Mouse (Mus musculus): ENCODE measurements around the gene Mrs2.
"Not testable (repeated sequence)": the region's sequence is repeated elsewhere in the genome, so short reads cannot be mapped to it uniquely, and the experiment has no call there.

Gene Mrs2

GRCm38 (mm10) chr13:24981031-24981430 is 39.1 kb downstream of the Mrs2 start:
- DNase-seq (ENCODE audit: low spot score in 2 of 2): no peak

GRCm38 (mm10) chr13:24977820-24978342 is 42.3 kb downstream of the Mrs2 start:
- no peak for DNase-seq (ENCODE audit: low spot score in 2 of 2)

GRCm38 (mm10) chr13:24976384-24976783 is 43.8 kb downstream of the Mrs2 start:
- DNase-seq (ENCODE audit: low spot score in 2 of 2): peak in 1 of 2 experiments; percentile 22

- DNase-seq (ENCODE audit: low spot score in 2 of 2): not testable (repeated sequence)
Measured at GRCm38 (mm10) chr13:24971776-24972175, 48.4 kb downstream of the Mrs2 start.

GRCm38 (mm10) chr13:24965846-24966201 is 54.4 kb downstream of the Mrs2 start:
- no peak for DNase-seq (ENCODE audit: low spot score in 2 of 2)

GRCm38 (mm10) chr13:24965130-24965845 is 54.9 kb downstream of the Mrs2 start:
- DNase-seq (ENCODE audit: low spot score in 2 of 2): no peak

GRCm38 (mm10) chr13:24962119-24962518 is 58.1 kb downstream of the Mrs2 start:
- DNase-seq (ENCODE audit: low spot score in 2 of 2): no peak

GRCm38 (mm10) chr13:24960084-24960483 is 60.1 kb downstream of the Mrs2 start:
- no peak for DNase-seq (ENCODE audit: low spot score in 2 of 2)

- no peak for DNase-seq (ENCODE audit: low spot score in 2 of 2)
Measured at GRCm38 (mm10) chr13:24958671-24959070, 61.5 kb downstream of the Mrs2 start.

GRCm38 (mm10) chr13:24955500-24955899 is 64.7 kb downstream of the Mrs2 start:
- DNase-seq (ENCODE audit: low spot score in 2 of 2): no peak

- DNase-seq (ENCODE audit: low spot score in 2 of 2): no peak
Measured at GRCm38 (mm10) chr13:24955091-24955490, 65.1 kb downstream of the Mrs2 start.

GRCm38 (mm10) chr13:24952659-24953058 is 67.5 kb downstream of the Mrs2 start:
- DNase-seq (ENCODE audit: low spot score in 2 of 2): no peak

GRCm38 (mm10) chr13:24948870-24949269 is 71.3 kb downstream of the Mrs2 start:
- no peak for DNase-seq (ENCODE audit: low spot score in 2 of 2)

- DNase-seq (ENCODE audit: low spot score in 2 of 2): no peak
Measured at GRCm38 (mm10) chr13:24947158-24947557, 73.0 kb downstream of the Mrs2 start.

- no peak for DNase-seq (ENCODE audit: low spot score in 2 of 2)
Measured at GRCm38 (mm10) chr13:24945567-24945966, 74.6 kb downstream of the Mrs2 start.

GRCm38 (mm10) chr13:24943303-24943702 is 76.9 kb downstream of the Mrs2 start:
- DNase-seq (ENCODE audit: low spot score in 2 of 2): no peak

GRCm38 (mm10) chr13:24942512-24943282 is 77.5 kb downstream of the Mrs2 start, which contains the start of gene Gpld1:
Gene Gpld1 (plus strand): TSS chr13:24943152.
- peak in 1 of 2 experiments; percentile 42 for DNase-seq (ENCODE audit: low spot score in 2 of 2)

GRCm38 (mm10) chr13:24939472-24939871 is 80.7 kb downstream of the Mrs2 start:
- no peak for DNase-seq (ENCODE audit: low spot score in 2 of 2)

GRCm38 (mm10) chr13:24938683-24939082 is 81.5 kb downstream of the Mrs2 start:
- peak in 1 of 2 experiments; percentile 84 for DNase-seq (ENCODE audit: low spot score in 2 of 2)

GRCm38 (mm10) chr13:24937839-24938166 is 82.4 kb downstream of the Mrs2 start:
- no peak for DNase-seq (ENCODE audit: low spot score in 2 of 2)
